ENCODE assay signal across 24 mouse cellular contexts in genomic region chr1:60805178-60805577, GRCm38 (mm10).
"Had no signal": no experiment of that assay in that cellular context is flagged by ENCODE, and none has a peak within 500 bp of the region (broad histone marks: within the 10 kb centered on the region; RNA-seq: fewer than 3 reads in every experiment).

No protein-coding gene starts in this region.

- H3K4me3 ChIP-seq: heart, embryonic 13.5 days; heart, embryonic 15.5 days; hindbrain, embryonic 13.5 days; hindbrain, embryonic 15.5 days; intestine, embryonic 15.5 days; limb, embryonic 13.5 days; limb, embryonic 15.5 days; liver, embryonic 12.5 days had no signal

- DNase-seq: gastrocnemius, postnatal 14 days; gastrocnemius, postnatal 36 days; heart, adult 18-20 months; heart, postnatal 14 days; heart, postnatal 36 days; kidney, adult 18-20 months; kidney, adult 8-10 months; kidney, postnatal 10 days; kidney, postnatal 25 days; kidney, postnatal 4 days; layer of hippocampus, adult 9-11 months; layer of hippocampus, postnatal 36 days; left cerebral cortex, postnatal 4 days had no signal

- H3K36me3 ChIP-seq: heart, embryonic 13.5 days; heart, embryonic 15.5 days; hindbrain, embryonic 13.5 days; hindbrain, embryonic 15.5 days; intestine, embryonic 15.5 days; limb, embryonic 13.5 days; limb, embryonic 15.5 days; liver, embryonic 12.5 days had no signal

- H3K27ac ChIP-seq: heart, embryonic 13.5 days; heart, embryonic 15.5 days; hindbrain, embryonic 13.5 days; hindbrain, embryonic 15.5 days; intestine, embryonic 15.5 days; limb, embryonic 13.5 days; limb, embryonic 15.5 days; liver, embryonic 12.5 days had no signal

- H3K4me2 ChIP-seq: heart, embryonic 11.5 days; heart, embryonic 13.5 days; heart, embryonic 15.5 days; hindbrain, embryonic 13.5 days; hindbrain, embryonic 15.5 days; intestine, embryonic 15.5 days; limb, embryonic 13.5 days; limb, embryonic 15.5 days; liver, embryonic 12.5 days had no signal

- ATAC-seq: inflammation-experienced regulatory T-cells, adult 6 months; intestine, embryonic 15.5 days; intestine, postnatal 0 days; liver, embryonic 12.5 days had no signal

- H3K9ac ChIP-seq: heart, embryonic 13.5 days; heart, embryonic 15.5 days; hindbrain, embryonic 13.5 days; hindbrain, embryonic 15.5 days; intestine, embryonic 15.5 days; limb, embryonic 13.5 days; limb, embryonic 15.5 days; liver, embryonic 12.5 days had no signal

- H3K4me1 ChIP-seq: hindbrain, embryonic 15.5 days; intestine, embryonic 15.5 days; limb, embryonic 13.5 days; limb, embryonic 15.5 days; liver, embryonic 12.5 days had no signal

- H3K27me3 ChIP-seq: heart, embryonic 13.5 days; heart, embryonic 15.5 days; hindbrain, embryonic 13.5 days; hindbrain, embryonic 15.5 days; intestine, embryonic 15.5 days; limb, embryonic 13.5 days; limb, embryonic 15.5 days; liver, embryonic 12.5 days had no signal

- H3K9me3 ChIP-seq: heart, embryonic 13.5 days; heart, embryonic 15.5 days; hindbrain, embryonic 13.5 days; hindbrain, embryonic 15.5 days; intestine, embryonic 15.5 days; limb, embryonic 13.5 days; limb, embryonic 15.5 days; liver, embryonic 12.5 days had no signal
